Mouse (Mus musculus) lung, postnatal 14 days (tissue): ENCODE measurements around the gene Accsl.
A peak's percentile ranks its signal among the peaks of the same experiment; 100 is the strongest.

Source experiments
- DNase-seq: peaks from one replicate; pipeline ENCODE4 v3.0.0; 2021

The Accsl gene

GRCm38 (mm10) chr2:93869107-93869600 is at the start of gene Accsl:
TSS of gene Accsl (minus strand) at chr2:93869157.
- no peak for DNase-seq

GRCm38 (mm10) chr2:93913552-93913951 is 44.6 kb upstream of the Accsl start:
- DNase-seq: no peak

GRCm38 (mm10) chr2:93911942-93912341 is 43.0 kb upstream of the Accsl start:
- DNase-seq: peak; percentile 54

- peak; percentile 44 for DNase-seq
These were observed 40.8 kb upstream of the Accsl start for GRCm38 (mm10) chr2:93909716-93910115.

GRCm38 (mm10) chr2:93907519-93908294 is 38.8 kb upstream of the Accsl start:
- DNase-seq: no peak

GRCm38 (mm10) chr2:93906316-93906715 is 37.4 kb upstream of the Accsl start:
- peak; percentile 39 for DNase-seq

GRCm38 (mm10) chr2:93903415-93903814 is 34.5 kb upstream of the Accsl start:
- no peak for DNase-seq

- no peak for DNase-seq
These were observed 33.8 kb upstream of the Accsl start for GRCm38 (mm10) chr2:93902680-93903305.

- DNase-seq: no peak
These were observed 30.7 kb upstream of the Accsl start for GRCm38 (mm10) chr2:93899397-93900380.

- peak; percentile 80 for DNase-seq
These were observed 22.8 kb upstream of the Accsl start for GRCm38 (mm10) chr2:93891611-93892280.

- no peak for DNase-seq
These were observed 21.2 kb upstream of the Accsl start for GRCm38 (mm10) chr2:93890143-93890542.

- no peak for DNase-seq
These were observed 20.1 kb upstream of the Accsl start for GRCm38 (mm10) chr2:93889071-93889470.

GRCm38 (mm10) chr2:93888366-93888765 is 19.4 kb upstream of the Accsl start:
- DNase-seq: no peak

- DNase-seq: peak; percentile 68
These were observed 18.3 kb upstream of the Accsl start for GRCm38 (mm10) chr2:93887273-93887672.

GRCm38 (mm10) chr2:93886013-93886794 is 17.2 kb upstream of the Accsl start:
- no peak for DNase-seq

GRCm38 (mm10) chr2:93883066-93883465 is 14.1 kb upstream of the Accsl start:
- DNase-seq: no peak

GRCm38 (mm10) chr2:93881640-93882367 is 12.8 kb upstream of the Accsl start:
- DNase-seq: no peak

GRCm38 (mm10) chr2:93880981-93881380 is 12.0 kb upstream of the Accsl start:
- DNase-seq: no peak

GRCm38 (mm10) chr2:93880450-93880849 is 11.5 kb upstream of the Accsl start:
- no peak for DNase-seq

- no peak for DNase-seq
These were observed 8.0 kb upstream of the Accsl start for GRCm38 (mm10) chr2:93877005-93877404.

GRCm38 (mm10) chr2:93874606-93875005 is 5.6 kb upstream of the Accsl start:
- DNase-seq: no peak
